Mouse (Mus musculus): ENCODE measurements around the gene Slc6a4.

DNA sequence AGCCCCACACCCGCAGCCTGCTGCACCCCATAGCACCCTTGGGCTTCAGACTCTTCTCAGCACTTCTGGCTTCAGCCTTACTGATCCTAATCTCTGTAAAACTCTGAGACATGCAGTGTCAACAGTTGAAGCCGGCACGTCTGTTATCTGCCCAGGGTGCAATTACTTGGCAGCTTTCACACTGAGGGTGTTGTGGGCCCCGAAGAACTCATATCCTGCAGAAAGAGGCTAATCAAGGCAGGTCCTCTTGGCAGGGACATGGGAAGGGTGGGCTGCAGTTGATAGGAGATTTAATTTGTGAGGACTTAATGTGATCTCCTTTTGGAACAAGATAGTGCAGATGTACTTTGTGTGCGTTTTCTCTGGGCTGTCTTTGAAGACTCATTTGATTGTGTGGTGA is 14.8 kb upstream of the Slc6a4 start:
- TF ChIP-seq ZNF384 (IDR thresholded peaks at IDR 0.05; ENCODE audit: low read depth, low read length) (no peak), HCFC1 (IDR thresholded peaks at IDR 0.05; ENCODE audit: borderline replicate concordance, insufficient read depth, low read length) (no peak), ZC3H11A (IDR thresholded peaks at IDR 0.05; ENCODE audit: borderline replicate concordance, low read depth, low read length) (no peak)

Data from ES-E14 (cell line).